Mouse (Mus musculus) hindbrain, embryonic 10.5 days (tissue): ENCODE data around the gene Derl3. TPM values are rescaled to one million over a fixed set of nuclear protein-coding genes. Genes with fewer than 3 reads are reported as not detected.
A peak's percentile ranks its signal among the peaks of the same experiment; 100 is the strongest.
"Not testable (repeated sequence)": the region's sequence is repeated elsewhere in the genome, so short reads cannot be mapped to it uniquely, and the experiment has no call there.

Experiments
- DNase-seq: peaks from one replicate; pipeline ENCODE4 v3.0.0-alpha.2; 2017; ENCODE audit warnings: low spot score
- H3K27ac ChIP-seq: fragments of 300-500 bp; sonication (generic); 2 replicates; pipeline ENCODE4 v1.5.1; 2016; ENCODE audit warnings: mild to moderate bottlenecking, moderate library complexity
- H3K27me3 ChIP-seq: fragments of 300-500 bp; sonication (generic); 2 replicates; pipeline ENCODE4 v1.6.1; 2016; ENCODE audit warnings: mild to moderate bottlenecking; ENCODE audit not compliant: poor library complexity, insufficient read depth, severe bottlenecking
- H3K36me3 ChIP-seq: fragments of 300-500 bp; sonication (generic); 2 replicates; pipeline ENCODE4 v1.6.1; 2016; ENCODE audit warnings: mild to moderate bottlenecking, moderate library complexity
- H3K4me1 ChIP-seq: fragments of 300-500 bp; sonication (generic); replicated peaks from 2 replicates; pipeline ENCODE4 v1.6.1; 2016; ENCODE audit warnings: mild to moderate bottlenecking
- H3K4me3 ChIP-seq: fragments of 300-500 bp; sonication (generic); 2 replicates; pipeline ENCODE4 v1.5.1; 2016; ENCODE audit warnings: mild to moderate bottlenecking, moderate library complexity
- H3K9me3 ChIP-seq: fragments of 300-500 bp; sonication (generic); 2 replicates; pipeline ENCODE4 v1.6.1; 2016; ENCODE audit warnings: mild to moderate bottlenecking, moderate library complexity
- WGBS: fragments of 180-500 bp; shearing (Covaris S2); methylation state at CpG from one replicate; pipeline ENCODE4 v1.1.7; 2016; 5-methylcytosine and 5-hydroxymethylcytosine counted together
- polyA plus RNA-seq: library from polyadenylated mRNA; unstranded; fragments of >200 nt; fragmentation: Nextera tagmentation; extraction: Ambion mirVana; gene quantifications from 2 replicates; pipeline ENCODE4 v1.2.1, GENCODE M21; 2016

Gene Derl3
- polyA plus RNA-seq, 1 experiment from 2014 or later, result 1.6 TPM

DNA sequence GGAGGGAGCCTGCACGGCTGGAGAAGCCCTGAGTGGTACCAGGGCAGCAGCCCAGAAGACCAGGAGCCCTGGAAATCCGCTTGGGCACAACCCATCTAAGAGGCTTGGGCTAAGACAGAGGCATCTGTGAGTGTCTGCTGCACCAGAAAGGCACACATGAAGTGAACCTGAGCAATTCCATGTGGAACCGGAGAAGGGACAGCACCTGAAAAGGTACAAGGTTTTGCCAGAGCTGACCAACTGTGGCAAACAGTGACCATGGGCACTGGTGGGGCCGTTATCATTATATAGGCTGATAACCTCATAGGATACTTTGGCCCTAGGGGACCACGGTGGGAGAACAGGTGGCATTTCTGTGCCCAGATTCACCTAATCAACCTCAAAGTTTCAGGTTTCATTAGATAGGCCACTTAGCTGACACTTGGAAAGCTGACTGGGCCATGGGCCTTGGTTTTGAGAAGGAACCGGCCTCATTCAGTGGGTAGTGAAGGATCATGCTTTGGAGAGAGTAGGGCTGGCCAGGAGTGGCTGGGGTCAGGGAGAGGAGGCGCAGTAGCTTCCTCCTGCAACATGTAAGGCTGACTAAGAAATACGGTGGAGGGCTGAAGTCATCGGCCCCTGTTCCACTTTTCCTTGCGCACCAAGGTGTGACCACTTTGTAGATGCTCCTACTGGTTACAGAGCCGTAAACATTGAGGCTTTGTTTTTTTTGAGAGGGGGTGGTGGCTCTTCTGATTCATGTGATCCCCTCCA, 36.9 kb upstream of the Derl3 start:
- no peaks in the 10 kb centered on the region for H3K9me3 ChIP-seq
- 83% methylated on average over 11 of the region's 11 CpGs for WGBS
- no peak for DNase-seq
- no peak overlapping the region for H3K4me3 ChIP-seq
- no peaks in the 10 kb centered on the region for H3K27me3 ChIP-seq
- peaks cover 44% of the 10 kb centered on the region for H3K4me1 ChIP-seq
- H3K36me3 ChIP-seq, result peaks cover 34% of the 10 kb centered on the region
- H3K27ac ChIP-seq, result no peak overlapping the region

DNA sequence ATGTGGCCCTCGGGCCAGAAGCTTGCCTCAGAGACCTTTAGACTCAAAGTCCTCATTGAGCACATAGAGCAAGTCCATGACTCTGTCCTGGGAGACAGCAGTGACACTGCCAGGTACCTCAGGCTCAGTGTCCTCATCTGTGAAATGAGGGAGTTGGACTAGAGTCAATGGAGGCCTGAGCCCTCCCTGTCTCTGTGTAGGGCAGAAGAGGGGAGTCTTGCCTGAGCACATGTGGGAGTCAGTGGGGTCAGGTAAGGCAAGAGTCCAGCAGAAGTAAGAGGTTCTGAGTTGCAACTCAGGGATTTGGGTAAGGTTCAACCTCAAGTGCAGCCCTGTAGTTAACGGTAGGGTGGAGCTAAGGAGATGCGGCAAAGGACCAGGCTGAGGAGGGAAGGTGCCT, 36.2 kb upstream of the Derl3 start:
- no peak for DNase-seq
- WGBS, result 82% methylated on average over 3 of the region's 3 CpGs
- H3K4me1 ChIP-seq, result peaks cover 43% of the 10 kb centered on the region
- no peaks in the 10 kb centered on the region for H3K27me3 ChIP-seq
- H3K4me3 ChIP-seq, result no peak overlapping the region
- peaks cover 34% of the 10 kb centered on the region for H3K36me3 ChIP-seq
- no peak overlapping the region for H3K27ac ChIP-seq
- H3K9me3 ChIP-seq, result no peaks in the 10 kb centered on the region

DNA sequence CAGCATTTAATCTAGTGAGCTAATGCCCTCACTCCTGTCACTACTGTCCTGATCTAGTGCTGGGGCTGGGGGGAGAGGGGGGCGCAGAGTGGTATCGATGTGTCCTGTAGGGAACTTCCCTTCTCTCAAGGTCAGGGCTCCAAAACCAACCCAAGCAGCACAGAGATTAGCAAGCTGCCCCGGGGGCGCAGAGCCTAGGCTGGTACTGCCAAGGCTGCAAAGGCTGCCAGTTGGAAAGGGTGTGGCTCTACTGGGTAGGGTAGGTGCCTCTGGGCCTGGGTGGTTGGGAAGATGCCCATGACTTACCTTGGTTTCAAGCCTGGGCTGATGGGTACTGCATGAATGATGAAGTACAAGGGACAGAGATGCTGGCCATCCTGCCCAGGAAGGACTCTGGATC, 35.6 kb upstream of the Derl3 start:
- DNase-seq, result no peak
- Histone ChIP-seq H3K4me1 (peaks cover 43% of the 10 kb centered on the region), H3K27me3 (no peaks in the 10 kb centered on the region), H3K27ac (no peak overlapping the region), H3K36me3 (peaks cover 34% of the 10 kb centered on the region), H3K4me3 (peak overlapping the region; percentile 13; the same call in 1 of the 2 replicates), H3K9me3 (no peaks in the 10 kb centered on the region)
- 93% methylated on average over 4 of the region's 4 CpGs for WGBS

DNA sequence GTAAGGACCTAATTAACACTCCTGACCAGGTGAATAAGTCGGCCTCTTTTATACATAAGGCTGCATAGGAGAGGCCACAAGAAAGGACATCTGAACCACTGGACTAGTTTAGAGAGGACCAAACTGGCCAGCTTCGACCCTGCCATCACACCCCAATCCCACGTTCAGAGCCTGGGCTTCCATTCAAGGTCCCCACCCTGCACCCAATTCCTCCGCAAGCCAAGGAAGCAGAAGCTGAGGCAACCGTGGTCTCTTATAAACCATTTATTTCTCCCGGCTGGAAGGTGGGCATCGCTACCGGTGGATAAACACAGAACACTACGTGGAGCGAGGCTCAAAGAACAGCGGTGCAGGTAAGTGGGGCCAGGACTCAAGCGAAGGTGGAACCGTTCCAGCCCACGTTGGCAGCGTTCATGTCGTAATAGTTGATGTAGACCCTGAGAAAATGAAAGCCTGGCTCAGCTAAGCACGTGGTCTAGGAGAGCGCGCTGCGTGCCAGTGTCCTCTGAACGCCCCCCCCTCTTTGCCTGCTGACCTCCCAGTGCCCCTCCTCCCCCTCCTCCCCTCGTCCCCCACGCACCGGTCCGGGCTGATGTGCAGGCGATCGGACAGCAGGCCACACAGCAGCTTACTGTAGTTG, 34.0 kb upstream of the Derl3 start:
- peaks cover 34% of the 10 kb centered on the region for H3K36me3 ChIP-seq
- H3K27ac ChIP-seq, result peak overlapping the region; percentile 99
- H3K4me1 ChIP-seq, result peaks cover 43% of the 10 kb centered on the region
- H3K9me3 ChIP-seq, result no peaks in the 10 kb centered on the region
- 1% methylated on average over 27 of the region's 27 CpGs for WGBS
- H3K4me3 ChIP-seq, result peak overlapping the region; percentile 75
- peak; percentile 78 for DNase-seq
- no peaks in the 10 kb centered on the region for H3K27me3 ChIP-seq

DNA sequence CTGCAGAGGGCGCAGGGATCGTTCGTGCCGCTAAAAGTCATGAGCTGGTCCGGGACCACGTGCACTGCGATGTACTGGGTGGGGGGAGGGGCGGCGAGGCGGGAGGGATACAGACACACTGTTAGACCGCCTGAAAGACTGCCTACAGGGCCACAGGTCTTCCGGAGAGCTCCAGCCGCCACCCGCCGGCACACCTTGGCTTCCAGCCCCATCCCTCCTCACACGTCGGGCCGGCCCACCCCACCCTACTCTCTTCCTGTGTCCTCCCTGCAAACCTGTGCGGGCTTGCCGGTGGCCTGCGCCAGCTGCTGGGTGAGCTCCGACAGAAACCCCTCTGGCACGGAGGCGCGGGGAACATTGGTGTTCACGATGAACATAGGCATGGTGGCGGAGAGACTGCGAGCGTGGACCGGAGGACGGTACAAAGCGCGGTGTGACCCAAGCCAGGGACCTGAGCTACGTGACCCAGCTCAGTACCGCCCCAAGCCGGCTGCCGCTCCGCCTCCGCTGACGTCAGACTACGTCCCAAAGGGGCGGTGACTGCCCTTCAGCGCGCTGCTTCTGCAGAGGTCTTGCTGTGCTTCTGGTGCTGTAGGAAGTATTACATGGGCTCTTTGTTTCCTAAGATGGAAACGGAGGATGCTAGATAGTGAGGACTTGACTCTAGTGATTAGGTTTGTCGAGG, 33.3 kb upstream of the Derl3 start, which contains the start of gene Mif:
Mif (minus strand) TSS at position 455 of the 685 bp plus-strand sequence.
- Histone ChIP-seq H3K4me3 (peak within 1 kb of the TSS; percentile 75), H3K4me1 (peaks cover 43% of the 10 kb centered on the region), H3K36me3 (peaks cover 34% of the 10 kb centered on the region), H3K27ac (peak within 1 kb of the TSS; percentile 99)
- WGBS, result under 1% methylated on average over 46 of the region's 46 CpGs
- not testable (repeated sequence) for H3K27me3 ChIP-seq, H3K9me3 ChIP-seq
- DNase-seq, result peak; percentile 95

DNA sequence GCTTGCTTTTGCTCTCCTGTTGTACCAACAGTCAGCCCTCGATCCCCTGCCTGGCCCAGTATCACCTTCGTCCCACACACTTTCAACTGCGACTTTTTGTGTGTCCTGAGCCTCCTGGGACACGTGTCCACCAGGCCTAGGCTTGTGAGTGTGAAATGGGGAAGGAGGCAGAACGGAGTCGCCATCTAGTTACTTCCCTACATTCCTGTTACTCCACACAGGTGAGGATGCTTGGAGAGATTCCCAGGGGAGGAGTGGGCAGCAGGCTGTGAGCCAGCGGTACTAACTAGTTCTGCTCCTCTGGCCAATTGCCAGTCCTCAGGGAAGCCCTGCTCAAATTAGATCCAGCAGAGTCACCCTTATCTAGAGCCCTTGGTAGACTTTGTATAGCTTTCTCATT, 32.5 kb upstream of the Derl3 start:
- H3K27ac ChIP-seq, result peak overlapping the region; percentile 99
- 18% methylated on average over 7 of the region's 7 CpGs for WGBS
- H3K4me1 ChIP-seq, result peaks cover 43% of the 10 kb centered on the region
- H3K36me3 ChIP-seq, result peaks cover 31% of the 10 kb centered on the region
- H3K9me3 ChIP-seq, result no peaks in the 10 kb centered on the region
- peak; percentile 33 for DNase-seq
- peak overlapping the region; percentile 75 for H3K4me3 ChIP-seq
- H3K27me3 ChIP-seq, result no peaks in the 10 kb centered on the region

DNA sequence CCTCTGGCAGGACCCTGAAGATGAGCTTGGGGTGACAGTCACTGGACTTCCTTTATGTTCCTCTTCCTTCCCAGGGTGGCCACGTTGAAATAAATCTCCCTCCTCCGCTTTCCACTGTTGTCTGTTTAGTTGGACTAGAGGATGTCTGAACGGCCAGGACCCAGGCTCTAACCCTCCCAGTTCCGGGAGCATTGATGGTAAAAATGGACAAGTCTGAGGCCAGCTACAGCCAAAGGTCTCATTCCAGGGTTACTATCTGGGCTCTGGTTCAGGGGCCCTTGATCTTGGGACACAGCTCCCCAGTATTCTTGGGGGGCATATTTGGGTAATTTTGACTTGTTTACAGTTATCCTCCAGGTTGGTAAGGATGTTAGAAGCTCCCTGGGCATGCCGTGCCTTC, 31.6 kb upstream of the Derl3 start:
- peaks cover 43% of the 10 kb centered on the region for H3K4me1 ChIP-seq
- no peaks in the 10 kb centered on the region for H3K9me3 ChIP-seq
- H3K36me3 ChIP-seq, result peaks cover 22% of the 10 kb centered on the region
- no peaks in the 10 kb centered on the region for H3K27me3 ChIP-seq
- no peak overlapping the region for H3K4me3 ChIP-seq
- peak overlapping the region; percentile 99 for H3K27ac ChIP-seq
- DNase-seq, result no peak
- WGBS, result 39% methylated on average over 5 of the region's 5 CpGs

DNA sequence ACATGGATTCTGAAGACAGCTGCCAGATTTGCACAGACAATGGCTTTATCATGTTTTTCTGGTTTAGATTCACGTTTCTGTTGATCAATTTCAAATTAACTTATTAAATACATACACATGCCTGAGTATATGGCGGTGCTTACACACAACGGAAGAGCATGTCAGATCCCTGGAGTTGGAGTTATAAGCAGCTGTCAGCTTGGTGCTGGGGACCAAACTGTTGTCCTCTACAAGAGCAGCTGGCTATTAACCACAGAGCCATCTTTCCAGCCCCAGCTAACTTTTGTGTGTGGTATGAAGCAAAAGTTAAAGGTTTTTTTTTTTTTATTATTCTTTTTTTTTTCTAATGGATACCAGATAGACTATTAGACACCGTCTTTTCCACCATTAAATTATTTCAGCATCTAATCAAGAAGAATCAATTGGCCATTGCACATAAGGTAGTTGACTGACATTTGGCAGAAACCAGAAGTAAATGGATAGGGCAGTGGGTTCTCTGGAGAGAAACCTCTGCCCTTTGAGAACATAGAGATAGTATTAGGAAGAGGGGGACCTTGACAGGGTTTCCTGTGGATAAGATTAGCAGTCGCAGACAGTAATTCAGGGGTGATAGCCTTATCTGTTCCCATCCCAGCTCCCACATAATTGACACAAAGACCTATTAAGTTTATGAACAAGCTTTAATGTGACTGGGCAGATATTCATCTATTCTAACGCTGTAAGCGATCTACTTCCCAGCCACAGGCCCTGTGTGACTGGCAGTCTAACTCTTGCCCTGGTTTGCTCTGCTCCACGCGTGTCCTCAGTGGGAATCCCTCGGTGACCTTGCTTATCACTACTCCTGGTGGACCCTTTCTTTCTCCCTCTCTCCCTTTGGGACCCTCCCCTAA, 20.9 kb upstream of the Derl3 start:
- H3K36me3 ChIP-seq, result no peaks in the 10 kb centered on the region
- peak overlapping the region; percentile 90 for H3K27ac ChIP-seq
- DNase-seq, result no peak
- peaks cover 19% of the 10 kb centered on the region for H3K4me1 ChIP-seq
- peak overlapping the region; percentile 49 for H3K4me3 ChIP-seq
- no peaks in the 10 kb centered on the region for H3K9me3 ChIP-seq
- WGBS, result 37% methylated on average over 10 of the region's 10 CpGs
- H3K27me3 ChIP-seq, result no peaks in the 10 kb centered on the region

DNA sequence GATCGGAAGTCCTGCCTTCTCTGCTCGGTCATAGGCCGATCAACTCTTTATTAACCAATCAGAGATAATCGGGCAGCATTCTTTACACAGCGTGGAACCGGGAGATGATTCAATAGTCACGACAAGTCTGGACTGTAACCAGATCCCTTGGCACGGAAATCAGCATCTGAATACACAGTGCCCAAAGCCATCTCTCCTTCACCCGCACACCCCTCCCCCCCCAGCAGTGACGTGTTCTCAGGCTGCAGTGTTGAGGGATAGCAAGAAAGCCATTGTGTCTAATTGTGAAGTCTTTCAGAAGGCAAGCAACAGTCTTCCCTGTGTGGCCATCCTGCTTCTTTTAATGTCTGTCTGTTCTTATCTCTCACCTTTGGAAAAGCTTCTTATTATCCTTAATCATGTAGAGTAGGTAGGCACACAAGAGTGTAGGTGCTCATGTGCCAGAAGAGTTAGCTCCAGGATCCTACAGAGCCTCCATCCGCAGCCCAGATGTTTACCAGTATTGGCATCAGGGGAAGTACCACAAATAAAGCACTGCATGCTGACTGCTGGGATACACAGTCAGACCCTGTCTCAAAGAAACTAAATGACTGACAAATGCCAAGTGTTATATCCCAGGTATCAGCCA, 20.2 kb upstream of the Derl3 start:
- WGBS, result 2% methylated on average over 11 of the region's 11 CpGs
- Histone ChIP-seq H3K9me3 (no peaks in the 10 kb centered on the region), H3K4me1 (peaks cover 19% of the 10 kb centered on the region), H3K27ac (peak overlapping the region; percentile 90), H3K36me3 (no peaks in the 10 kb centered on the region), H3K27me3 (no peaks in the 10 kb centered on the region), H3K4me3 (peak overlapping the region; percentile 49)
- DNase-seq, result peak; percentile 92

DNA sequence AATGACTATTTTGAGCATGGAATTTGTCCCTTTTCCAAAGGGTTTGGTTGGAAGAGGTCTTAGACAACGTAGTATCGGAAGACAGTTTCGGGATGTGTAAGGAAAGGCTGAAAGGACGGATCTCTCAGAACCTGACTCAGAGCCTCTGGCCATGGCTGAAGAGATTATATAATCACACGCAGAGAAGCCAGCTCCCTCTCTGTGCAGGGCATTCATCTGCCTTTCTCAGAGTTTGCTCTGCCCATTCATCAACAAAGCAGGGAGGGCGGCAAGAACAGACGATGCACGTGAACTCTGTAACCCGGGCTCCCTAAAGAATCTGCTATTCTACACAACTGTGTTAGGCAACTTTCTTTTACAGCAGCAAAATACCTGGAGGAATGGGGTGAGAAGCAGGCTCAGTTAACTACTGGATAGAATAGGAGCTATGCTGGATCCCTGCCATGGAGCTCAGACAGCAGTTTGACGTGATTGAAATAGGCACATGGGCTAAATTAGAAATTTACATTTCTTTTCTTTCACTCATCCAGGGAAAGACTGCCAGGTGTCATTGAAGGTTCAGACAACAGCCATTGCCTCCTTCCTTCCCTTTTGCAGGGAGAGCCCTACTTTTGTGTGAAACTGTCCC, 19.6 kb upstream of the Derl3 start:
- Histone ChIP-seq H3K36me3 (no peaks in the 10 kb centered on the region), H3K27ac (peak overlapping the region; percentile 90), H3K27me3 (no peaks in the 10 kb centered on the region), H3K9me3 (no peaks in the 10 kb centered on the region), H3K4me3 (peak overlapping the region; percentile 49), H3K4me1 (peaks cover 19% of the 10 kb centered on the region)
- peak; percentile 48 for DNase-seq
- WGBS, result 25% methylated on average over 10 of the region's 10 CpGs

DNA sequence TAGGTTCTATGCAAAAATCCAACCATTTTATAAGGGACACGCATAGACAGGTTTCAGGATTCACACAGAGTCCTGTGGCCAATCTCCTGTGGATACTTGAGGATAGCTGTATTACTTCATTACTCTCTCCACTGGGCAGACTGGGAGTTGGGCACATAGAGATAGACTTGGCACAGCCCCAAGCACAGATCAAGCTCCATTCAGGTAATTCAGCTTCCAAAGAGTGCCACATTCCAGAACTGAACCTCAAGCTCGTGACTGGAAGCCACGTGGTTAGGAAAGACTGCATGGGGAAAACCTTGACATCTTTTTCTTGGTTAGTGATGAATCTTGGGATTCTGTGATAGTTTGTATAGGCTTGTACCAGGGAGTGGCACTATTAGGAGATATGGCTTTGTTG, 14.4 kb upstream of the Derl3 start:
- peaks cover 30% of the 10 kb centered on the region for H3K4me1 ChIP-seq
- no peak for DNase-seq
- H3K4me3 ChIP-seq, result no peak overlapping the region
- WGBS, result 95% methylated on average over 3 of the region's 3 CpGs
- no peaks in the 10 kb centered on the region for H3K27me3 ChIP-seq
- H3K9me3 ChIP-seq, result no peaks in the 10 kb centered on the region
- no peaks in the 10 kb centered on the region for H3K36me3 ChIP-seq
- H3K27ac ChIP-seq, result no peak overlapping the region

DNA sequence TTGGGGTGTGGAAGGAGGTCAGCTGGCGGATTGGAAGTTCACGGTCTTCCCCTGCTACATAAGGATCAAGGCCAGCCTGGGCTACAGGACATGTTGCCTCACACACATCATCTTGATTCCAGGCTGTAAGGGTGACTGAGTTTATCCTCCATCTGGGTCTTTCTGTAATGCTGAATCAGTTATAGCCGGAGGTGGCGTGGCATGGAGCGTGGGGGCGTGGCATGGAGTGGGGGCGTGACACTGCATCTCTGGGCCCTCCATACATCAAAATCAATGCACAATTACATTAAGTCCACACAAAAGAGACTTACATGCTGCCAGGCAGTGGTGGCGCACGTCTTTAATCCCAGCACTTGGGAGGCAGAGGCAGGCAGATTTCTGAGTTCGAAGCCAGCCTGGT, 12.9 kb upstream of the Derl3 start:
- Histone ChIP-seq H3K36me3 (no peaks in the 10 kb centered on the region), H3K4me3 (no peak overlapping the region), H3K9me3 (no peaks in the 10 kb centered on the region), H3K27ac (no peak overlapping the region), H3K27me3 (no peaks in the 10 kb centered on the region), H3K4me1 (peaks cover 26% of the 10 kb centered on the region)
- WGBS, result 95% methylated on average over 10 of the region's 10 CpGs
- no peak for DNase-seq
